Mouse (Mus musculus): ENCODE measurements around the gene Tpm4. TPM values are rescaled to one million over a fixed set of nuclear protein-coding genes. Genes with fewer than 3 reads are reported as not detected.

Tpm4 gene
- total and polyA plus RNA-seq, 3 experiments, result 0.04 to 2.7 TPM; not detected in 1

- no peaks in the 10 kb centered on the region; the same call in 1 of the 2 replicates for H3K4me1 ChIP-seq (ENCODE audit: insufficient read depth, low read depth, low read length)
- peaks cover 26% of the 10 kb centered on the region for H3K36me3 ChIP-seq (replicated peaks)
- no peak overlapping the region for H3K4me3 ChIP-seq (ENCODE audit: low read depth, low read length)
- DNase-seq (ENCODE audit: low spot score) (no peak), ATAC-seq (ENCODE audit: extremely low read depth, insufficient number of reproducible peaks, low FRiP score, poor library complexity, severe bottlenecking) (no peak)
- TF ChIP-seq CTCF (IDR thresholded peaks at IDR 0.05; ENCODE audit: low read depth, low read length) (no peak), TAL1 (conservative IDR thresholded peaks at IDR 0.05; ENCODE audit: low read depth, low read length) (no peak), POLR2AphosphoS5 (IDR thresholded peaks at IDR 0.05; ENCODE audit: insufficient replicate concordance, low read depth, low read length) (no peak), GATA1 (IDR thresholded peaks at IDR 0.05; ENCODE audit: borderline replicate concordance, low read length) (no peak), GATA2 (IDR thresholded peaks at IDR 0.05; ENCODE audit: borderline replicate concordance, low read depth, low read length) (no peak)
- peaks cover 5% of the 10 kb centered on the region for H3K27me3 ChIP-seq (ENCODE audit: insufficient read depth, low read length)
- no peaks in the 10 kb centered on the region for H3K9me3 ChIP-seq (replicated peaks)
Observed at GRCm38 (mm10) chr8:72146556-72146955, 11.8 kb downstream of the Tpm4 start.

GRCm38 (mm10) chr8:72147266-72147665 lies 12.5 kb downstream of the Tpm4 start:
- no peak overlapping the region for H3K4me3 ChIP-seq (ENCODE audit: low read depth, low read length)
- H3K27me3 ChIP-seq (ENCODE audit: insufficient read depth, low read length), result peaks cover 4% of the 10 kb centered on the region
- no peaks in the 10 kb centered on the region for H3K9me3 ChIP-seq (replicated peaks)
- ATAC-seq (ENCODE audit: extremely low read depth, insufficient number of reproducible peaks, low FRiP score, poor library complexity, severe bottlenecking) (no peak), DNase-seq (ENCODE audit: low spot score) (no peak)
- TF ChIP-seq POLR2AphosphoS5 (IDR thresholded peaks at IDR 0.05; ENCODE audit: insufficient replicate concordance, low read depth, low read length) (no peak), GATA1 (IDR thresholded peaks at IDR 0.05; ENCODE audit: borderline replicate concordance, low read length) (no peak), CTCF (IDR thresholded peaks at IDR 0.05; ENCODE audit: low read depth, low read length) (no peak), TAL1 (conservative IDR thresholded peaks at IDR 0.05; ENCODE audit: low read depth, low read length) (no peak), GATA2 (IDR thresholded peaks at IDR 0.05; ENCODE audit: borderline replicate concordance, low read depth, low read length) (no peak)
- H3K4me1 ChIP-seq (ENCODE audit: insufficient read depth, low read depth, low read length), result no peaks in the 10 kb centered on the region; the same call in 1 of the 2 replicates
- H3K36me3 ChIP-seq (replicated peaks), result peaks cover 26% of the 10 kb centered on the region

GRCm38 (mm10) chr8:72149056-72149455 lies 14.3 kb downstream of the Tpm4 start:
- Histone ChIP-seq H3K27me3 (ENCODE audit: insufficient read depth, low read length) (peaks cover 2% of the 10 kb centered on the region; the same call in 1 of the 2 replicates), H3K9me3 (replicated peaks) (no peaks in the 10 kb centered on the region), H3K36me3 (replicated peaks) (peaks cover 37% of the 10 kb centered on the region), H3K4me1 (ENCODE audit: insufficient read depth, low read depth, low read length) (no peaks in the 10 kb centered on the region; the same call in 1 of the 2 replicates), H3K4me3 (ENCODE audit: low read depth, low read length) (no peak overlapping the region)
- DNase-seq (ENCODE audit: low spot score), result no peak
- no peak for ATAC-seq (ENCODE audit: extremely low read depth, insufficient number of reproducible peaks, low FRiP score, poor library complexity, severe bottlenecking)
- no peak for TF ChIP-seq GATA1 (IDR thresholded peaks at IDR 0.05; ENCODE audit: borderline replicate concordance, low read length)
- TF ChIP-seq GATA2 (IDR thresholded peaks at IDR 0.05; ENCODE audit: borderline replicate concordance, low read depth, low read length), result no peak
- no peak for TF ChIP-seq CTCF (IDR thresholded peaks at IDR 0.05; ENCODE audit: low read depth, low read length)
- no peak for TF ChIP-seq POLR2AphosphoS5 (IDR thresholded peaks at IDR 0.05; ENCODE audit: insufficient replicate concordance, low read depth, low read length)
- no peak for TF ChIP-seq TAL1 (conservative IDR thresholded peaks at IDR 0.05; ENCODE audit: low read depth, low read length)

GRCm38 (mm10) chr8:72151418-72152078 lies 16.8 kb downstream of the Tpm4 start:
- ATAC-seq (ENCODE audit: extremely low read depth, insufficient number of reproducible peaks, low FRiP score, poor library complexity, severe bottlenecking), result no peak
- H3K36me3 ChIP-seq (replicated peaks), result peaks cover 53% of the 10 kb centered on the region

GRCm38 (mm10) chr8:72153382-72153781 lies 18.6 kb downstream of the Tpm4 start:
- Histone ChIP-seq H3K36me3 (replicated peaks) (peaks cover 60% of the 10 kb centered on the region), H3K4me1 (ENCODE audit: insufficient read depth, low read depth, low read length) (peaks cover 18% of the 10 kb centered on the region), H3K9me3 (replicated peaks) (no peaks in the 10 kb centered on the region), H3K4me3 (ENCODE audit: low read depth, low read length) (no peak overlapping the region), H3K27me3 (ENCODE audit: insufficient read depth, low read length) (no peaks in the 10 kb centered on the region)
- ATAC-seq (ENCODE audit: extremely low read depth, insufficient number of reproducible peaks, low FRiP score, poor library complexity, severe bottlenecking) (no peak), DNase-seq (ENCODE audit: low spot score) (no peak)
- TF ChIP-seq GATA1 (IDR thresholded peaks at IDR 0.05; ENCODE audit: borderline replicate concordance, low read length) (no peak), TAL1 (conservative IDR thresholded peaks at IDR 0.05; ENCODE audit: low read depth, low read length) (no peak), CTCF (IDR thresholded peaks at IDR 0.05; ENCODE audit: low read depth, low read length) (no peak), POLR2AphosphoS5 (IDR thresholded peaks at IDR 0.05; ENCODE audit: insufficient replicate concordance, low read depth, low read length) (no peak)

More at GRCm38 (mm10) chr8:72151418-72152078, 16.8 kb downstream of the Tpm4 start:
- Histone ChIP-seq H3K27me3 (ENCODE audit: insufficient read depth, low read length) (no peaks in the 10 kb centered on the region), H3K4me3 (ENCODE audit: low read depth, low read length) (no peak overlapping the region), H3K4me1 (ENCODE audit: insufficient read depth, low read depth, low read length) (peaks cover 8% of the 10 kb centered on the region; the same call in 1 of the 2 replicates), H3K9me3 (replicated peaks) (no peaks in the 10 kb centered on the region)
- DNase-seq (ENCODE audit: low spot score), result no peak
- TF ChIP-seq CTCF (IDR thresholded peaks at IDR 0.05; ENCODE audit: low read depth, low read length) (no peak), GATA2 (IDR thresholded peaks at IDR 0.05; ENCODE audit: borderline replicate concordance, low read depth, low read length) (no peak)

- DNase-seq (ENCODE audit: low spot score), result no peak
- no peak for ATAC-seq (ENCODE audit: extremely low read depth, insufficient number of reproducible peaks, low FRiP score, poor library complexity, severe bottlenecking)
- Histone ChIP-seq H3K9me3 (replicated peaks) (no peaks in the 10 kb centered on the region), H3K36me3 (replicated peaks) (peaks cover 53% of the 10 kb centered on the region), H3K4me3 (ENCODE audit: low read depth, low read length) (no peak overlapping the region), H3K4me1 (ENCODE audit: insufficient read depth, low read depth, low read length) (peaks cover 39% of the 10 kb centered on the region), H3K27me3 (ENCODE audit: insufficient read depth, low read length) (no peaks in the 10 kb centered on the region)
- TF ChIP-seq GATA2 (IDR thresholded peaks at IDR 0.05; ENCODE audit: borderline replicate concordance, low read depth, low read length), result no peak
- no peak for TF ChIP-seq TAL1 (conservative IDR thresholded peaks at IDR 0.05; ENCODE audit: low read depth, low read length)
- no peak for TF ChIP-seq POLR2AphosphoS5 (IDR thresholded peaks at IDR 0.05; ENCODE audit: insufficient replicate concordance, low read depth, low read length)
- no peak for TF ChIP-seq CTCF (IDR thresholded peaks at IDR 0.05; ENCODE audit: low read depth, low read length)
- TF ChIP-seq GATA1 (IDR thresholded peaks at IDR 0.05; ENCODE audit: borderline replicate concordance, low read length), result no peak
Observed at GRCm38 (mm10) chr8:72158096-72158495, 23.3 kb downstream of the Tpm4 start.

All from G1E (cell line).